1 mouse cellular context compared by ENCODE assay signal in genomic region chr6:5297321-5298091, GRCm38 (mm10).
TF ChIP-seq lines count a peak whose summit lies in the region.

No protein-coding gene starts in this region.

TF ChIP-seq in MEL, 35 proteins besides CTCF, POLR2A, EP300 and RAD21 (continued from another document):
- no peak; the same call in 1 of the 2 replicates for TF ChIP-seq CHD1 (IDR thresholded peaks at IDR 0.05; ENCODE audit: low read depth, low read length)
- TF ChIP-seq MAFK (IDR thresholded peaks at IDR 0.05; ENCODE audit: borderline replicate concordance, low read depth, low read length), result no peak
- TF ChIP-seq NRF1 (IDR thresholded peaks at IDR 0.05; ENCODE audit: insufficient read depth, low read depth, low read length, poor library complexity, severe bottlenecking), result no peak; the same call in 1 of the 2 replicates
- peak; percentile 50; the same call in 1 of the 2 replicates for TF ChIP-seq ELF1 (IDR thresholded peaks at IDR 0.05; ENCODE audit: low read depth, low read length)
- no peak for TF ChIP-seq RCOR1 (IDR thresholded peaks at IDR 0.05; ENCODE audit: low read depth, low read length)
- TF ChIP-seq JUND (IDR thresholded peaks at IDR 0.05; ENCODE audit: low read depth, low read length), result no peak
- peak; percentile 56 for TF ChIP-seq MXI1 (IDR thresholded peaks at IDR 0.05; ENCODE audit: low read depth, low read length)
- TF ChIP-seq MAZ (IDR thresholded peaks at IDR 0.05; ENCODE audit: low read depth, low read length), result no peak
- TF ChIP-seq ZNF384 (IDR thresholded peaks at IDR 0.05; ENCODE audit: low read depth, low read length), result no peak
- TF ChIP-seq ZC3H11A (IDR thresholded peaks at IDR 0.05; ENCODE audit: low read depth, low read length), result no peak
- no peak for TF ChIP-seq ETS1 (IDR thresholded peaks at IDR 0.05; ENCODE audit: low read depth, low read length)
- TF ChIP-seq POLR2AphosphoS5 (IDR thresholded peaks at IDR 0.05; ENCODE audit: borderline replicate concordance, low read depth, low read length), result no peak; the same call in 1 of the 2 replicates
- TF ChIP-seq MYB (IDR thresholded peaks at IDR 0.05; ENCODE audit: low read depth, low read length), result no peak
- TF ChIP-seq ZMIZ1 (IDR thresholded peaks at IDR 0.05; ENCODE audit: low read depth, low read length), result no peak; the same call in 1 of the 2 replicates
- 0 out of 2 replicates have a peak, but pooled peaks have one; percentile 40 for TF ChIP-seq E2F4 (IDR thresholded peaks at IDR 0.05; ENCODE audit: borderline replicate concordance, low read depth, low read length)
- no peak for TF ChIP-seq BHLHE40 (IDR thresholded peaks at IDR 0.05; ENCODE audit: borderline replicate concordance, low read depth, low read length)
- TF ChIP-seq SIN3A (IDR thresholded peaks at IDR 0.05; ENCODE audit: low read length), result peak; percentile 79
- TF ChIP-seq MYC (IDR thresholded peaks at IDR 0.05; ENCODE audit: low read depth, low read length), result no peak; the same call in 1 of the 2 replicates
- TF ChIP-seq TBP (IDR thresholded peaks at IDR 0.05; ENCODE audit: low read depth, low read length), result peak; percentile 72; the same call in 1 of the 2 replicates
- no peak for TF ChIP-seq ZKSCAN1 (IDR thresholded peaks at IDR 0.05; ENCODE audit: low read depth, low read length)
- no peak for TF ChIP-seq GATA1 (IDR thresholded peaks at IDR 0.05; ENCODE audit: low read depth, low read length)
TF ChIP-seq in MEL: peak in this region for 10.
